Mouse (Mus musculus): ENCODE results near the gene Bnipl.

The Bnipl gene

GRCm38 (mm10) chr3:95250783-95251424 is at the start of gene Bnipl:
Gene Bnipl, minus strand, starts transcription at chr3:95251193.
- in situ Hi-C loops (cut with MboI, MseI), result no loop called here

GRCm38 (mm10) chr3:95298018-95298417 is 47.0 kb upstream of the Bnipl start:
- in situ Hi-C loops (cut with MboI, MseI), result no loop called here

- in situ Hi-C loops (cut with MboI, MseI), result no loop called here
Observed at GRCm38 (mm10) chr3:95296103-95296469, 45.1 kb upstream of the Bnipl start.

GRCm38 (mm10) chr3:95295321-95296102 is 44.5 kb upstream of the Bnipl start:
- in situ Hi-C loops (cut with MboI, MseI), result no loop called here

GRCm38 (mm10) chr3:95294718-95295117 is 43.7 kb upstream of the Bnipl start:
- in situ Hi-C loops (cut with MboI, MseI), result no loop called here

- in situ Hi-C loops (cut with MboI, MseI), result no loop called here
Observed at GRCm38 (mm10) chr3:95294316-95294715, 43.3 kb upstream of the Bnipl start.

GRCm38 (mm10) chr3:95293537-95293936 is 42.5 kb upstream of the Bnipl start:
- in situ Hi-C loops (cut with MboI, MseI), result no loop called here

GRCm38 (mm10) chr3:95292899-95293298 is 41.9 kb upstream of the Bnipl start:
- in situ Hi-C loops (cut with MboI, MseI), result no loop called here

- in situ Hi-C loops (cut with MboI, MseI), result no loop called here
Observed at GRCm38 (mm10) chr3:95291041-95291440, 40.0 kb upstream of the Bnipl start.

GRCm38 (mm10) chr3:95290156-95290555 is 39.2 kb upstream of the Bnipl start:
- in situ Hi-C loops (cut with MboI, MseI), result no loop called here

- in situ Hi-C loops (cut with MboI, MseI), result no loop called here
Observed at GRCm38 (mm10) chr3:95289419-95289818, 38.4 kb upstream of the Bnipl start.

- in situ Hi-C loops (cut with MboI, MseI), result no loop called here
Observed at GRCm38 (mm10) chr3:95287541-95287940, 36.5 kb upstream of the Bnipl start.

GRCm38 (mm10) chr3:95286510-95286909 is 35.5 kb upstream of the Bnipl start:
- in situ Hi-C loops (cut with MboI, MseI), result no loop called here

- in situ Hi-C loops (cut with MboI, MseI), result no loop called here
Observed at GRCm38 (mm10) chr3:95286011-95286410, 35.0 kb upstream of the Bnipl start.

- in situ Hi-C loops (cut with MboI, MseI), result no loop called here
Observed at GRCm38 (mm10) chr3:95285390-95285789, 34.4 kb upstream of the Bnipl start.

- in situ Hi-C loops (cut with MboI, MseI), result no loop called here
Observed at GRCm38 (mm10) chr3:95284501-95285281, 33.7 kb upstream of the Bnipl start.

- in situ Hi-C loops (cut with MboI, MseI), result no loop called here
Observed at GRCm38 (mm10) chr3:95284062-95284461, 33.1 kb upstream of the Bnipl start.

- in situ Hi-C loops (cut with MboI, MseI), result no loop called here
Observed at GRCm38 (mm10) chr3:95283589-95283941, 32.6 kb upstream of the Bnipl start.

GRCm38 (mm10) chr3:95282865-95283588 is 32.0 kb upstream of the Bnipl start:
- in situ Hi-C loops (cut with MboI, MseI), result no loop called here

GRCm38 (mm10) chr3:95282381-95282864 is 31.4 kb upstream of the Bnipl start:
- in situ Hi-C loops (cut with MboI, MseI), result no loop called here

GRCm38 (mm10) chr3:95281216-95282126 is 30.5 kb upstream of the Bnipl start, which contains the start of the genes Mindy1 and Prune1:
Gene Mindy1, plus strand, starts transcription at chr3:95281345.
Gene Prune1, minus strand, starts transcription at chr3:95282076.
- in situ Hi-C loops (cut with MboI, MseI), result no loop called here
